Mouse (Mus musculus): ENCODE results near the gene Fbxl17. TPM values are rescaled to one million over a fixed set of nuclear protein-coding genes. Genes with fewer than 3 reads are reported as not detected.
A peak's percentile ranks its signal among the peaks of the same experiment; 100 is the strongest.

Fbxl17 gene
- total RNA-seq, 2 experiments from 2014 or later: 32.5 to 33.9 TPM

DNA sequence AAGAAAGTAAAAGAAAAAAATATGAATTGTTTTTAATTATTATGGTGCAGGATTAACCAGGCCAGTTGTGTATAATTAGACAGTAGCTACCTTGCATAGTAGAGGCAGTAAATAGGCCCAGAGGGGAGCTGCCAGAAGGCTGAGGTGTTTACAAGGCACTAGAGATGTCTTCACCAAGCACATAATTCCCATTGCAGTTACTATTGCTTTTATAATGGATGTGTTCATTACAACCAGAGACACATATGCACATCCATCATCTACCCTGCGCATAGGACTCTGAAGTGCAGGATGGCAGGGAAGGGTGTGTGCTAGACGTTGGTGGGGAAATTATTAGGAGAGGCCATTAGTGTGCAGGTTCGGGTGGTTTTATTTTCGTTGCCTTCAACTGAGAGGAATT, 491.0 kb downstream of the Fbxl17 start:
- no peak for DNase-seq
- intact Hi-C loops (cut with DNase I): no loop called here

DNA sequence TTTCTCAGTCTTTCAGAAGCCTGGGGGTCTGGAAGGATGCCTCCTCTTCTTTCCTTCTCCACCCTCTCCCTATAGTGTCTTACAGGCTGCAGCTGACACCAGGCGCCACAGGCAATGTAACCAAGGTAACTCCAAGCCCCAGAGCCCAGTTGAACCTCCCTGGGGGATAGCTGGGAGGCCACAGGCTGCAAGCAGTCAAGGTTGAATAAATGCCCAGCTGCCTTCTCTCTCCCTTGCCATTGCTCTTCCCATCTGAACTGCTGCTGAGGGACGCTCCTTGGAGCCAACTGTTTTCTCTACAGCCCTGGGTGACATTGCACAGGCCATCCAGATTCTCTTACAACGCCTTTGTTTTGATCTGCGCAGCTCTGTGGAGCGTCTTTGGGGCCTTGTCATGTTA, 491.5 kb downstream of the Fbxl17 start:
- intact Hi-C loops (cut with DNase I): no loop called here
- peak in 1 of 2 experiments; percentile 9 for DNase-seq

DNA sequence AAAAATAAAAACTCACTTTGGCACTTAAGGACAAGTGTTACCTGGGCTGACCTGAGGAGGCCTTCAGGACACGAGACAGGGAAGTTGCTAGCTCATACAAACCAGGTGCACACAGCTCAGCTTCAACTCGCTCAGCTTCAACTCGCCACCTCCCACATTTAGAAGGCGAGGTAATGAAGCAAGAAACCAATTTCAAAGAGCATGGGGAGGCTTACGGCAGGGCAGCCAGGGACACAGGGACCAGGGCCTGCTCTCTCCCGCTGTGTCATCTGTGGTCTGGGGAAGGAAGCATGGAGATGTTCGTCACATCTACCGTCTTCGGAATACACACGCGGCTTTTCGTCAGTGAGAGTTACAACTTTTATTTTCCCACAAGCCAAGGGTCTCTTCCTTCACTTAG, 491.9 kb downstream of the Fbxl17 start:
- no peak for DNase-seq
- intact Hi-C loops (cut with DNase I): no loop called here

Small RNA genes within 50 kb of the gene (microRNA-seq; reads per million reads assigned to microRNA genes)
- 0 reads per million in 2 experiments for gene Gm24813
